Mouse (Mus musculus) heart, embryonic 12.5 days (tissue): Measurements from ENCODE around the gene Gm26938. TPM values are rescaled to one million over a fixed set of nuclear protein-coding genes. Genes with fewer than 3 reads are reported as not detected.

Source experiments
- ATAC-seq: fragments of 200-750 bp; cut with Nextera tagmentation; 2 replicates; pipeline ENCODE4 v1.8.0; 2017; ENCODE audit warnings: moderate TSS enrichment, moderate library complexity; ENCODE audit not compliant: insufficient number of reproducible peaks, low FRiP score
- H3K27ac ChIP-seq: fragments of 300-500 bp; sonication (generic); 2 replicates; pipeline ENCODE4 v1.5.1; 2016; ENCODE audit warnings: mild to moderate bottlenecking, moderate library complexity; ENCODE audit not compliant: poor library complexity, severe bottlenecking
- H3K27me3 ChIP-seq: fragments of 300-500 bp; sonication (generic); replicated peaks from 2 replicates; pipeline ENCODE4 v1.6.1; 2016; ENCODE audit warnings: mild to moderate bottlenecking, moderate library complexity
- H3K36me3 ChIP-seq: fragments of 300-500 bp; sonication (generic); 2 replicates; pipeline ENCODE4 v1.6.1; 2016; ENCODE audit warnings: mild to moderate bottlenecking, moderate library complexity
- H3K4me1 ChIP-seq: fragments of 300-500 bp; sonication (generic); replicated peaks from 2 replicates; pipeline ENCODE4 v1.6.1; 2016; ENCODE audit warnings: mild to moderate bottlenecking
- H3K4me2 ChIP-seq: fragments of 300-500 bp; sonication (generic); 2 replicates; pipeline ENCODE4 v1.6.1; 2016; ENCODE audit warnings: mild to moderate bottlenecking, moderate library complexity
- H3K4me3 ChIP-seq: fragments of 300-500 bp; sonication (generic); 2 replicates; pipeline ENCODE4 v1.5.1; 2016; ENCODE audit warnings: mild to moderate bottlenecking
- H3K9ac ChIP-seq: fragments of 300-500 bp; sonication (generic); 2 replicates; pipeline ENCODE4 v1.6.1; 2016; ENCODE audit warnings: mild to moderate bottlenecking, moderate library complexity
- H3K9me3 ChIP-seq: fragments of 300-500 bp; sonication (generic); replicated peaks from 2 replicates; pipeline ENCODE4 v1.6.1; 2016; ENCODE audit warnings: mild to moderate bottlenecking, moderate library complexity
- WGBS: fragments of 180-500 bp; shearing (Covaris S2); methylation state at CpG from one replicate; pipeline ENCODE4 v1.1.7; 2016; 5-methylcytosine and 5-hydroxymethylcytosine counted together
- polyA plus RNA-seq: library from polyadenylated mRNA; unstranded; fragments of >200 nt; fragmentation: Nextera tagmentation; extraction: Ambion mirVana; gene quantifications from 2 replicates; pipeline ENCODE4 v1.2.1, GENCODE M21; 2016

The Gm26938 gene
- polyA plus RNA-seq, 1 experiment from 2014 or later = not detected

GRCm38 (mm10) chr5:139815964-139816363 is 10.2 kb downstream of the Gm26938 start:
- H3K4me1 ChIP-seq = peaks cover 20% of the 10 kb centered on the region
- no peak overlapping the region for H3K27ac ChIP-seq
- peaks cover 35% of the 10 kb centered on the region for H3K27me3 ChIP-seq
- H3K9ac ChIP-seq = no peak overlapping the region
- 0 out of 2 replicates have a peak, but pooled peaks cover under 1% of the 10 kb centered on the region for H3K36me3 ChIP-seq
- 0 out of 2 replicates have a peak, but pooled peaks cover 4% of the 10 kb centered on the region for H3K9me3 ChIP-seq
- WGBS = 52% methylated on average over 6 of the region's 6 CpGs
- H3K4me2 ChIP-seq = no peak overlapping the region
- no peak for ATAC-seq
- H3K4me3 ChIP-seq = no peak overlapping the region

GRCm38 (mm10) chr5:139813963-139814381 is 12.2 kb downstream of the Gm26938 start:
- Histone ChIP-seq H3K4me1 (peaks cover 20% of the 10 kb centered on the region), H3K9ac (no peak overlapping the region), H3K27me3 (peaks cover 35% of the 10 kb centered on the region), H3K9me3 (0 out of 2 replicates have a peak, but pooled peaks cover 4% of the 10 kb centered on the region), H3K4me2 (no peak overlapping the region), H3K36me3 (no peaks in the 10 kb centered on the region), H3K4me3 (no peak overlapping the region), H3K27ac (no peak overlapping the region)
- 16% methylated on average over 13 of the region's 13 CpGs for WGBS
- ATAC-seq = no peak

GRCm38 (mm10) chr5:139813126-139813490 is 13.1 kb downstream of the Gm26938 start:
- no peak overlapping the region for H3K27ac ChIP-seq
- no peak overlapping the region for H3K4me3 ChIP-seq

GRCm38 (mm10) chr5:139812398-139813125 is 13.6 kb downstream of the Gm26938 start:
- no peak for ATAC-seq
- Histone ChIP-seq H3K36me3 (no peaks in the 10 kb centered on the region), H3K9me3 (0 out of 2 replicates have a peak, but pooled peaks cover 4% of the 10 kb centered on the region), H3K27ac (no peak overlapping the region), H3K4me1 (peaks cover 20% of the 10 kb centered on the region), H3K27me3 (peaks cover 35% of the 10 kb centered on the region), H3K4me2 (peak overlapping the region; percentile 33; the same call in 1 of the 2 replicates), H3K4me3 (no peak overlapping the region), H3K9ac (no peak overlapping the region)
- WGBS = 66% methylated on average over 20 of the region's 20 CpGs

More at GRCm38 (mm10) chr5:139813126-139813490, 13.1 kb downstream of the Gm26938 start:
- Histone ChIP-seq H3K4me1 (peaks cover 20% of the 10 kb centered on the region), H3K36me3 (no peaks in the 10 kb centered on the region), H3K4me2 (peak overlapping the region; percentile 33; the same call in 1 of the 2 replicates), H3K9ac (no peak overlapping the region), H3K9me3 (0 out of 2 replicates have a peak, but pooled peaks cover 4% of the 10 kb centered on the region), H3K27me3 (peaks cover 35% of the 10 kb centered on the region)
- ATAC-seq = no peak
- whole genome bisulfite sequencing = 32% methylated on average over 10 of the region's 10 CpGs

- Histone ChIP-seq H3K27ac (no peak overlapping the region), H3K9ac (no peak overlapping the region), H3K4me3 (no peak overlapping the region), H3K36me3 (no peaks in the 10 kb centered on the region), H3K4me2 (no peak overlapping the region), H3K9me3 (0 out of 2 replicates have a peak, but pooled peaks cover 4% of the 10 kb centered on the region), H3K4me1 (peaks cover 20% of the 10 kb centered on the region), H3K27me3 (peaks cover 35% of the 10 kb centered on the region)
- ATAC-seq = peak; percentile 56; the same call in 1 of the 2 replicates
- WGBS = 66% methylated on average over 15 of the region's 15 CpGs
Measured at GRCm38 (mm10) chr5:139811677-139812397, 14.4 kb downstream of the Gm26938 start.

- no peak overlapping the region for H3K9ac ChIP-seq
- no peak overlapping the region for H3K27ac ChIP-seq
- 50% methylated on average over 4 of the region's 4 CpGs for WGBS
- H3K4me2 ChIP-seq = no peak overlapping the region
- H3K36me3 ChIP-seq = no peaks in the 10 kb centered on the region
- peaks cover 17% of the 10 kb centered on the region for H3K4me1 ChIP-seq
- 0 out of 2 replicates have a peak, but pooled peaks cover 4% of the 10 kb centered on the region for H3K9me3 ChIP-seq
- peaks cover 27% of the 10 kb centered on the region for H3K27me3 ChIP-seq
- H3K4me3 ChIP-seq = no peak overlapping the region
- no peak for ATAC-seq
Measured at GRCm38 (mm10) chr5:139809397-139809796, 16.8 kb downstream of the Gm26938 start.

GRCm38 (mm10) chr5:139805924-139806323 is 20.3 kb downstream of the Gm26938 start:
- 87% methylated on average over 8 of the region's 8 CpGs for WGBS
- Histone ChIP-seq H3K4me2 (no peak overlapping the region), H3K27ac (no peak overlapping the region)

GRCm38 (mm10) chr5:139804573-139805111 is 21.6 kb downstream of the Gm26938 start:
- Histone ChIP-seq H3K27ac (peak overlapping the region; percentile 88), H3K27me3 (no peaks in the 10 kb centered on the region), H3K9ac (peak overlapping the region; percentile 26; the same call in 1 of the 2 replicates), H3K36me3 (peaks cover 23% of the 10 kb centered on the region), H3K4me2 (peak overlapping the region; percentile 46; the same call in 1 of the 2 replicates), H3K9me3 (no peaks in the 10 kb centered on the region), H3K4me3 (no peak overlapping the region), H3K4me1 (peaks cover 46% of the 10 kb centered on the region)
- peak; percentile 29 for ATAC-seq
- 52% methylated on average over 11 of the region's 11 CpGs for WGBS

More at GRCm38 (mm10) chr5:139805924-139806323, 20.3 kb downstream of the Gm26938 start:
- Histone ChIP-seq H3K4me1 (peaks cover 33% of the 10 kb centered on the region), H3K9ac (no peak overlapping the region), H3K4me3 (no peak overlapping the region), H3K27me3 (no peaks in the 10 kb centered on the region), H3K36me3 (peaks cover 10% of the 10 kb centered on the region), H3K9me3 (no peaks in the 10 kb centered on the region)
- no peak for ATAC-seq

GRCm38 (mm10) chr5:139804107-139804551 is 22.1 kb downstream of the Gm26938 start:
- ATAC-seq = peak; percentile 92
- Histone ChIP-seq H3K27me3 (no peaks in the 10 kb centered on the region), H3K4me2 (peak overlapping the region; percentile 46), H3K4me1 (peaks cover 51% of the 10 kb centered on the region), H3K36me3 (peaks cover 28% of the 10 kb centered on the region), H3K9me3 (no peaks in the 10 kb centered on the region), H3K27ac (peak overlapping the region; percentile 88), H3K9ac (peak overlapping the region; percentile 26; the same call in 1 of the 2 replicates), H3K4me3 (no peak overlapping the region)
- WGBS = under 1% methylated on average over 6 of the region's 6 CpGs

- peak; percentile 73 for ATAC-seq
- H3K4me1 ChIP-seq = peaks cover 55% of the 10 kb centered on the region
- H3K36me3 ChIP-seq = peaks cover 30% of the 10 kb centered on the region
- H3K27me3 ChIP-seq = no peaks in the 10 kb centered on the region
- no peaks in the 10 kb centered on the region for H3K9me3 ChIP-seq
- peak overlapping the region; percentile 88 for H3K27ac ChIP-seq
- H3K9ac ChIP-seq = no peak overlapping the region
- 8% methylated on average over 12 of the region's 12 CpGs for WGBS
- H3K4me3 ChIP-seq = no peak overlapping the region
- H3K4me2 ChIP-seq = peak overlapping the region; percentile 46
Measured at GRCm38 (mm10) chr5:139803601-139804102, 22.6 kb downstream of the Gm26938 start.
